Mouse (Mus musculus) erythroblast, embryonic 14.5 days (primary cell): ENCODE results near the gene Prkca. TPM values are rescaled to one million over a fixed set of nuclear protein-coding genes. Genes with fewer than 3 reads are reported as not detected.

Experiments
- H3K27me3 ChIP-seq: 2 replicates; pipeline ENCODE4 v1.6.1; 2012; ENCODE audit warnings: inconsistent platforms; ENCODE audit not compliant: control insufficient read depth
- H3K36me3 ChIP-seq: 2 replicates; pipeline ENCODE4 v1.6.1; 2012; ENCODE audit warnings: mild to moderate bottlenecking, inconsistent platforms; ENCODE audit not compliant: control insufficient read depth
- H3K4me1 ChIP-seq: 2 replicates; pipeline ENCODE4 v1.6.1; 2012; ENCODE audit warnings: inconsistent platforms; ENCODE audit not compliant: control insufficient read depth
- H3K4me3 ChIP-seq: replicated peaks from 2 replicates; pipeline ENCODE3; 2012; ENCODE audit warnings: moderate library complexity, mild to moderate bottlenecking, inconsistent platforms
- H3K9me3 ChIP-seq: 2 replicates; pipeline ENCODE4 v1.6.1; 2012; ENCODE audit warnings: low read length, inconsistent platforms, mixed read lengths; ENCODE audit not compliant: control insufficient read depth
- GATA1 ChIP-seq: IDR thresholded peaks from 2 replicates; pipeline ENCODE4 v1.6.1; 2012; ENCODE audit warnings: low read length, inconsistent platforms, mixed read lengths
- TAL1 ChIP-seq: IDR thresholded peaks from 3 replicates; pipeline ENCODE4 v1.6.1; 2012; ENCODE audit warnings: low read length, inconsistent platforms, mixed read lengths
- polyA plus RNA-seq: library from polyadenylated mRNA; stranded (reverse); fragments of >175 nt; gene quantifications from 2 replicates; pipeline ENCODE4 v1.2.3, GENCODE M21; 2012

Prkca gene
- polyA plus RNA-seq, 1 experiment = 0.01 TPM

DNA sequence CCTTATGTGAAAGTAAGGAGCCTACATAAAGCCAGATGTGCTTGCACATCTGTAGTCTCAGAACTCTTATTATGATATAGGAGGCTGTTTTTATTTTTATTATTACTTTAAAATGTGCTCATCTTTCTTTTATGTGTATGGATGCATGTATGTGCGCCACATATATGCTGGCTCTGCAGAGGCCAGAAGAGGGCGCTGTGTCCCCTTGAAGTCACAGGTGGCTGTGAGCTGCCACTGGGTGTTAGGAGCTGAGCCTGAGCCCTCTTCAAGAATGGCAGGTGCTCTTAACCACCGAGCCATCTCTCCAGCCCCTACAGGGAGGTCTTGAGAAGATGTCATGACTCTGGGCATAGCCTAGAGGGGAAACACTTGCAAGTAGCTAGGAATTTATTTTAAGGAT, 452.4 kb downstream of the Prkca start:
- Histone ChIP-seq H3K36me3 (no peaks in the 10 kb centered on the region), H3K4me1 (no peaks in the 10 kb centered on the region), H3K4me3 (no peak overlapping the region), H3K27me3 (no peaks in the 10 kb centered on the region), H3K9me3 (no peaks in the 10 kb centered on the region; the same call in 1 of the 2 replicates)
- TF ChIP-seq GATA1 (no peak), TAL1 (no peak)

DNA sequence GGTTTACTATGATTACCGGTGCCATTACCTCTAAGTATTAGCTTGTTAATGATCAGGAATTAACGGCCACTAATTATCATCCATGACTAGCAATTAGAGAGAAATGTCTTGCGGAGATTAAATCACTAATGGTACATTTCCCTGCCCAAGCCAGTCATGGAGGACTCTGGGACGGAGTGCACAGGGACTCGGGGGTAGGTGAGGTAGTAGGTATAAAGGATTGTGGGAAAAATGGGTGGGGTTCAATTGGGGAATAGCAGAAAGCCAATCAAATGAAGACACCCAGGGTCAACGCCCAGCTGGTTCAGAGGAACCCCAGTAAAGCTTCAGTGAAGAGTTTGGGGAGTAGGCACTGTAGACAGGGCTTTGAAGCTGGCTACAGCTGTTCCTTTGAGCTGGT, 456.4 kb downstream of the Prkca start:
- TF ChIP-seq GATA1 = no peak
- TF ChIP-seq TAL1 = no peak
- no peaks in the 10 kb centered on the region; the same call in 1 of the 2 replicates for H3K9me3 ChIP-seq
- H3K4me3 ChIP-seq = no peak overlapping the region
- H3K27me3 ChIP-seq = no peaks in the 10 kb centered on the region
- no peaks in the 10 kb centered on the region for H3K4me1 ChIP-seq
- no peaks in the 10 kb centered on the region for H3K36me3 ChIP-seq

Other genes starting within 250 kb of the Prkca start
- 0.03 TPM in 1 of 2 replicates, not detected in the other for gene Apoh, start 574 bp downstream of the Prkca start, polyA plus RNA-seq
- gene Cep112, start 81.3 kb upstream of the Prkca start, polyA plus RNA-seq = not detected in 2 replicates